Mouse (Mus musculus): ENCODE measurements around the gene Zeb2.

DNA sequence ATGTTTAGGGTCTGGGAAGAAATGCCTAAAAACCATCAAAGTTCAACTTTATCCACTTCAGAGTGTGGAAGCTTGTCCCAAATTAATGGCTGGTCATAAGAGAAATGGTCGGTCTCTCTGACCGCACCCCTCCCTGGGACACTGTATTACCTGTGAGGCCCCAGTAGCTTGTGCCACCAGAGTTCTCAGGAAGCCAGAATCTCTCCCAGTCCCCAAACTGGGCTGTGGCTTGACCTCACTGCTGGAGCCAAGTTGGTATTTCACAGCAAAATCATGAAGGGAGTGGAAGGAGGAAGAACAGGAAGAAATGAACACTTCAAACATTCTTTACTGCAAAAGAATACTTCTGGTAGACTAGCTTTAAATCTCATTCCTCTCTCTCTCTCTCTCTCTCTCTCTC is 9.6 kb downstream of the Zeb2 start:
- TF ChIP-seq POLR2A (IDR thresholded peaks at IDR 0.05; ENCODE audit: control insufficient read depth, low read depth, low read length) (no peak), CTCF (IDR thresholded peaks at IDR 0.05; ENCODE audit: control insufficient read depth, insufficient read depth, insufficient replicate concordance, low read depth, low read length) (no peak)

Measured in testis, adult 2 months (tissue).